Mouse (Mus musculus) adrenal gland, postnatal 25 days (tissue): ENCODE data around the gene Tram1l1. TPM values are rescaled to one million over a fixed set of nuclear protein-coding genes. Genes with fewer than 3 reads are reported as not detected.
"Not testable (repeated sequence)": the region's sequence is repeated elsewhere in the genome, so short reads cannot be mapped to it uniquely, and the experiment has no call there.

Source experiments
- DNase-seq: peaks from one replicate; pipeline ENCODE4 v3.0.0; 2021; ENCODE audit warnings: mixed read lengths
- long read RNA-seq: library from polyadenylated mRNA; stranded (forward); transcript quantifications from one replicate; pipeline ENCODE4 v2.0.0, GENCODE M21; 2021
- total RNA-seq: library from RNA; stranded (reverse); gene quantifications from 2 replicates; pipeline ENCODE4 v1.2.3, GENCODE M21; 2021

Tram1l1 gene
- 0.86 and 2.1 TPM in 2 replicates for total RNA-seq
- long read RNA-seq, transcript Tram1l1-201 (1 exons, 3,889 nt) = major isoform, 10 of 10 reads
- long read RNA-seq, partial matches to known transcripts = 0 of 10 reads
- long read RNA-seq, other reads (novel, unspliced or antisense) = 0 of 10 reads

DNA sequence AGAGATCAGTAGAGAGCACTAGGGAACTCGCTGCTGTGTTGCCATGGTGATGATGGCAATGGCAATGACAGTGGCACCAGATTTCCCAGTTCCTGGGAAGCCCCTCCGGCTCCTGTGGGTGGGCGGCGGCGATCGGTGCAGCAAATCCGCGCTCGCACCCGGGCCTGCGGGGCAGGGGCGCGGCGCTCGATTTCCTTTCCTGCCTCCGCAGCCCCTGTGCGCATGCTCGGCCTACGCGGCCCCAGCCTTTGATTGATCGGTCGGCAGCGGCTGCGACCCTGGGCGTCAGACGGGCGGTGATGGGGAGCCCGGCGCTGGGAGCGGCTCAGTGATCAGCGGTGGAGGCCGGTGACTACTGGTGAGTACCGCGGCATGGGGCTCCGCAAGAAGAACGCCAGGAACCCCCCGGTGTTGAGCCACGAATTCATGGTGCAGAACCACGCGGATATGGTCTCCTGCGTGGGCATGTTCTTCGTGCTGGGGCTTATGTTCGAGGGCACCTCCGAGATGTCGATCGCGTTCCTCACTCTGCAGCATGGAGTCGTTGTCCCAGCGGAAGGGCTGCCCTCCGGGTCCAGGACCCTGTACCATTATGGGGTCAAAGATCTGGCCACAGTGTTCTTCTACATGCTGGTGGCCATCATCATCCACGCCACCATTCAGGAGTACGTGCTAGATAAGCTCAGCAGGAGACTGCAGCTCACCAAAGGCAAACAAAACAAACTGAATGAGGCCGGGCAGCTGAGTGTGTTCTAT, at the start of gene Tram1l1:
Tram1l1 (plus strand) TSS at position 35 of the 756 bp plus-strand sequence.
- peak; percentile 69 for DNase-seq

DNA sequence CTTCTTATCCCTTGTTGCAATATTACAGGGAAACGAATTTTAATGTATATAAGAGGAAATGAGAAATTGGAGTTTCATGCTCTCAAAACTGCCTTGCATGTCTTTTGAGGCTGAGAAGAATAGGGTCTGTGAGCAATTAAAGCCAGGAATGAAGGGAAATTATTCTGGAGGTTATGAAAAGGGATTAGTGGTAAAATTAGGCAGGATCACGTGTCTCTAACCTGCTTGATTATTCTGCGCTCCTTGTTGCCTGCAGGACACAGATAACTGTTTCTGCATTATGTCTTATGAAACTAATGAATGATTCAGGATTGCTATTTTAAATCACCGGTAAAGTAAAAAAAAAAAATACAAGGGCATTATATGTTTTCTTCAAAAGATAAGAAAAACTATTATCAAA, 49.4 kb upstream of the Tram1l1 start:
- DNase-seq = no peak

DNA sequence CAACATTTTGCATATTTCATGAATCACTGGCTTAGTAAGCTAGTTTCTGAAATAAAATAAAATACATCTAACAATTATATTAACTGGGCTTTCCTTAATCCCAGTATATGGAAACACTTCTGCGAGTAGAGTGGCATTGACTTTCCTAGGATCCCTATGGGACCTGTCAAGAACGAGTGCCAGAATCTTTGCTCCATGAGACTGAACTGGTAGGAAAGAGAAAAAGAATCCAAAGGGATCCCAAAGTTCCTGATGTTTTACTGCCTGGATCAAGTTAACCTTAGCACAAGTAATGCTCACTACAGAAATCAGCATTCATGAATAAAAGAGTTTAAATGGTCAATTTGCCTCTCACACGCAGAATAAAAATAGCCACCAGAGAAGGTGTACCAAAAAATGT, 49.0 kb upstream of the Tram1l1 start:
- DNase-seq = no peak

DNA sequence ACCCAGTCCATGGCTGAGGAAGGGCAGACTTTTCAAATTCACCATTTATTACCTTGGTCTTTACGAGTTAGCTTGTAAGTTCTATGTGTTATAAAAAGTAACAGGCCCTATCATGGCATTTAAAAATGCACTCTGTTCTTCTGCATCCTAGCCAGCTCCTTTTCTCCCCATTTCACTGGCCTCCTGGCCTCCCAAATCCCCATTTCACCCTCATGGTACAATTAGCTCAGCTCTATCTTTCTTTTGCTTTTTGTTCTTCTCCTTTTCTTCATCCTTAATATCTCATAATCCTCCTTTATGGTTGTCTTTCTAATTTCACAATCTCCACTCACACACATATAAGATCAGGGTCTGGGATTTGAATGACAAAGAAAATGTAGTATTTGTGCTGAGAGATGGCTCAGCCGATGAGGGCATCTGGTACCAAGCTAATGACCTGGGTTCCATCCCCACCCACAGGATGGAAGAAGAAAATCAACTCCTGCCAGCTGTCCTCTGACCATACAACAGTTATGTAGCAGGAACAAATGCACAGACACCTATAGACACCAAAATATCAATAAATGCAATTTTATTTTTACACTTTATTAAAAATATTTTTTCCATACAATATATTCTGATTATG, 48.1 kb upstream of the Tram1l1 start:
- DNase-seq = no peak

DNA sequence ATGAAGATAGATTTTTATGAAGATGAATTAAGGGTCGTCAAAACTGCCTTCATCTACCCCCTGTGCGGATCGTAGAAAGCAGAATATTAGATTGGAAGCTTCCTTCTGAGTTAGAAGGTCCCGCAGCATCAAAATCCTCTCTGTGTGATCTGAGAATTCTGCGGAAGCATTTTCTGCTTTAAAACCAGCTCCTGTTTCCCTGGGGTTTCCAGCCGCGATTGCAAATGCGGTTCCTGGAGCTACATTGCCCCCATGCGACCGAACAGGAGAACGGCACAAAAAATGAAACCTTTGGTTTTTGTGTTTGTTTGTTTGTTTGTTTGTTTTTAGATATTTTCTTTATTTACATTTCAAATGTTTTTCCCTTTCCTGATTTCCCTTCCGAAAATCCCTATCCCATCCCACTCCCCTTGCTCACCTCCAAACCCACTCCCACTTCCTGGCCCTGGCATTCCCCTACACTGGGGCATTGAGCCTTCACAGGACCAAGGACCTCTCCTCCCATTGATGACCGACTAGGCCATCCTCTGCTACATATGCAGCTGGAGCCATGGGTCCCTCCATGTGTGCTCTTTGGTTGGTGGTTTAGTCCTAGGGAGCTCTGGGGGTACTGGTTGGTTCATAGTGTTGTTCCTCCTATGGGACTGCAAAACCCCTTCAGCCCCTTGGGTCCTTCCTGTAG, 45.6 kb upstream of the Tram1l1 start:
- peak; percentile 49 for DNase-seq

DNA sequence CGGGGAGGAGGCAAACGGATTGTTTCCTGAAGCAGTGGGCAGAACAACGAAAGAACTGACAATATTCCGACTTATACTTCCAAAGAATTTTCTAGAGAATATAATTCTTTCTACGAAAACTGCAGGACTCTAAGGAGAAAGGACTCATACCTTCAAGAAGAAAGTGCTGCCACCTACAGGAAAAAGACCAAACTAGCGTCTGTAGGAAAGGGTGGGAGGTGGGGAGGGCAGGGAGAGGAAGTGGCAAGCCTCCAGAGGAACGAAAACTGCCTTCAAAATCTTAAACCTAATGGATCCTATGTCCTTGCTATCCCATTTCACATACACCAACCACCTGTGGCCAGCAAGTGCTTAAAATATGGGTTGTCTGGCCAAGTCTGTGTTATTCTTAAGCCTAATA, 31.7 kb upstream of the Tram1l1 start:
- not testable (repeated sequence) for DNase-seq

DNA sequence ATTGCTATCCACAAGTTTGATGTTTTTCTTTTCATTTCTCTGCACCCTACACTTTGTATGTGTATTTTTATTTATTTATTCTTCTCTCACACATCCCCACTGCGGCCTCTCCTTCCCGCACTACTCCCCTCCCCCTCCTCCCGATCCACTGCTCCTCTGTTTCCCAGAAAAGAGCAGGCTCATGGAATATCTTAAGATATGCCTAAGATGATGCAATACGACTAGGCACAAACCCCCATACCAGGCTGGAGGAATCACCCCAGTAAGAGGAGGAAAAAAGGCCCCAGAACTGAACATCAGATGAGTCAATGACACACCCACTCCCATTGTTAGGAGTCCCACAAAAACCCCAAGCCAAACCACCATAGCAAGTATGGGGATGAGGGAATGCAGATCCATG, 1.4 kb upstream of the Tram1l1 start:
- DNase-seq = no peak

DNA sequence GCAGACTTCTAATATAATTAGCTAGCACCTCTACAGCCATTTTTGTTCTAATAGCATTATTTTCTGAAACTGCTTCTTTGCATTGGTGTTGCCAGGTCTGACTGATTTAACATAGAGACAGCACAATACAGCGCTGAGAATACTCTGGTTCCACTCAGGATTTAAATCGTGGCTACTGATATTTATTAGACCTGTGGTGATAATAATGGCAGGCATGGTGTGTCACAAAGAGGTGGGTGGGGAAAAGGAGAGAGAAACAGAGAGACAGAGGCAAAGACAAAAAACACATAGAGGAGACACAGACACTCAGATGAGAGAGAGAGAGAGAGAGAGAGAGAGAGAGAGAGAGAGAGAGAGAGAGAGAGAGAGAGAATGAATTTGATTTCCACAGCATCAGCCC, 257 bp upstream of the Tram1l1 start:
- DNase-seq = no peak

DNA sequence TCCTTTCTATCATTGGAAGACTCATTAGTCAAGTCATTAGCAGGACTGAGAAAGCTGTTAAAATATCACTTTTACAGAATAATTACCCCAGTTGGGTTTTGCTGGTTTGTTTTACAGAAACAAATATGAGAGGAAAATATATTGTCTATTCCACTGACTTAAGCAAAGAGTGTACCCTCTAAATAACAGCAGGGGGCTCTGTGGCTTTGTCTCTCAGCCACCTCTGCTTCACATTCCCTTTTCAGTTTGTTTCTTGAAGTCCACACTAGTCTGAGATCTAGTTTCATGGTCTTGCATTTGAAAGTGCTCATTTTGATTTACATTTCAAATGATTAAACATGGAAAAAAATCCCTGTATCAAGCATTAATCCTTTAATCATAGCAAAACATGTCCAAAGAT, 25.8 kb downstream of the Tram1l1 start:
- no peak for DNase-seq

DNA sequence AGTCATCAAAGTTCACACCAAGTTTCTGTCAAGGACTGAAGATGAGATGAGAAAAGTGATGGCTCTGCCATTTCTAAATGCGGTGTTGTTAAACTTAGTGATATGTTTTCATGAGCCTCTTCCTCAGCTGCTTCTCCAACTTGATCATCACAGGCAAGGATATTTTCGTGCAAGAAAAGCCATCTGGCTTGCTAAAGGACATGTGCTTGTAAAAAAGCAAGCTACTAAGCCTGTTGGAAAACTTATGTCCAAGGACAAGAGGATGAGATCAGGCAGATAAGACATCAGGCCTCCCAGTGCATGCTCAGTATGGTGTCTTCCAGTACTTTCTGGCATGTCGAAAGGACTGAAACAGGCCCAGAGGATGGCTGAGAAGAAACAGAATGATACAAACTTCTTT, 36.9 kb downstream of the Tram1l1 start:
- no peak for DNase-seq

DNA sequence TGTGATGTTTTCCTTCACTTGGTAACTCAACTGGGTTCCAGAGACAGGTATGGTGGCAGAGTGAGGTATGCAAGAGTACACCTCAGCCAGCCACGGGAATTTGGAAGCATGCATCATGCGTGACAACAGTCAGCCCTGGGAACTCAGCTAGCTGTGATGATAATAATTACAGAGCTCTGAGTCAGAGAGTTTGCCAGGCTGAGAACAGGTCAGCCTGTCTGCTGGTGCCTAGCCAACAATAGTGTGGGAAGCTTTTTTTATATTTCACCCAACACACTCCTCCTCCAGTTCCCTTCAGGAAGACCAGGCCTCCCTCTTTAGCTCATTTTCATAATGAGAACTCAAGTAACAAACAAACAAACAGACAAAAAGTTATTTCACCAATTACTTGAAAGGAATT, 51.4 kb downstream of the Tram1l1 start:
- no peak for DNase-seq

Other genes starting within 250 kb of the Tram1l1 start
- not detected in 2 replicates for gene 1700006A11Rik, start 105.2 kb downstream of the Tram1l1 start, total RNA-seq